Mouse (Mus musculus): Measurements from ENCODE around the gene 4931428L18Rik. TPM values are rescaled to one million over a fixed set of nuclear protein-coding genes. Genes with fewer than 3 reads are reported as not detected.

The 4931428L18Rik gene
- polyA plus RNA-seq, 1 experiment from 2014 or later, result not detected

DNA sequence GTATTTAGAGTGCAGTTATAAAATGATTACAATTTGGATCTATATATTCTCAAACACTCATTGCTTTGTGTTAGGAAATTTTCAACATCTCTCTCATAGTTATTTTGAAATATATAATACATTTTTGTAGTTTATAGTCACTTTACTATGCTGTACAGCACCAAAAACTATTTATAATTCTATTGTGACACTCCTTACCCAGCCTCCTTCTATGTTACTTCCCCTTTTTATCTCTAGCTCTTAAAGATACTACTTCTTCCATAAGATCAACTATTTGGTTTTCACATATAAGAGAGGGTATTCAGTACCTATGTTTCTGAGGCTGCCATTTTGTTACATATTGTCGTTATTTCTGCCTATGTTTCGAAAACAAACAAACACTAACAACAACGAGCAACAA, 114.5 kb downstream of the 4931428L18Rik start:
- no peak overlapping the region for H3K27ac ChIP-seq (ENCODE audit: low read length)
- 92% methylated on average over 3 of the region's 3 CpGs for WGBS
- no peak for ATAC-seq
- no peaks in the 10 kb centered on the region for H3K36me3 ChIP-seq (ENCODE audit: control insufficient read depth, insufficient read depth, low read length)
- no peaks in the 10 kb centered on the region for H3K27me3 ChIP-seq (ENCODE audit: control insufficient read depth, insufficient read depth, low read depth, low read length)
- no peak overlapping the region for H3K4me2 ChIP-seq (ENCODE audit: low read length)
- no peaks in the 10 kb centered on the region for H3K4me1 ChIP-seq (ENCODE audit: control insufficient read depth, insufficient read depth, low read length)
- no peak overlapping the region for H3K4me3 ChIP-seq (ENCODE audit: low read depth, low read length)
- H3K9ac ChIP-seq (ENCODE audit: low read depth, low read length), result no peak overlapping the region
- H3K9me3 ChIP-seq (replicated peaks; ENCODE audit: control insufficient read depth, low read length, poor library complexity, severe bottlenecking), result no peaks in the 10 kb centered on the region

DNA sequence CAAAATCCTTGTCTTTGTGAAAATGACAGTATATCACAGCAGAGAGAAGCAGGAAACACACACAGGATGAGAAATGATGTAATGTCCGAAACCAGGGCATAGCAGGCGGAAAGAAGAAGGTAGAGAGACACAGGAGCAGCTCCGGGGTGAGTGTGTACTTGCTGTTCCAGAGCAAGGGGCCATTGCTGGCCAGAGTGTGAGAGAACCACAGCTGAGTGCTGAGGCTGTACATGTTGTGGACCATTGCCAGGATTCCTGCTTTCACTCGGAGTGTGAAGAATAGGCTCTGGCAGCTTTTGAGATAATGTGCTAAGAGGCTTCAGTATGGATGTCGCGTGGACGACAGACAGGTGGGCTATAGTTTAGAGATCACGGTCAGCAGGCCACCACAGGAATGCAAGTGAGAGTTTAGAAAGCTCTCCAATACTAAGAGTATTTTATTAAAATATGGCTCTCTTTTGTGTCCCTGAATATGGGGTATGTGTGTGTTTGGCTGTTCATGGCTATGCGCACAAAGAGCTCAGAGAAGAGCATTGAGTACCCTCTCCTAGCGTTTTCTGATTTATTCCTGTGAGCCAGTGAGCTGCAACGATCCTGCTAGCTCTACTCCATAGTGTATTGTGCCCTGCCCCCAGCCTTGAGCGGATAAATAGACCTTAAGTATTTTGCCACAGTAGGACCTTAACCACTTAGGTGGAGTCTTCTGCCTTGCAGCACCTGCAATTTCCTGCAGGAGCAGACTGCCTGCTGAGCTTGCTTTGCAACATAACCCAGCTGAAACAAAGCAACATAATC, 119.4 kb downstream of the 4931428L18Rik start:
- H3K4me3 ChIP-seq (ENCODE audit: low read depth, low read length), result no peak overlapping the region
- no peaks in the 10 kb centered on the region for H3K9me3 ChIP-seq (replicated peaks; ENCODE audit: control insufficient read depth, low read length, poor library complexity, severe bottlenecking)
- no peaks in the 10 kb centered on the region for H3K4me1 ChIP-seq (ENCODE audit: control insufficient read depth, insufficient read depth, low read length)
- peak; percentile 60; the same call in 1 of the 2 replicates for ATAC-seq
- WGBS, result 73% methylated on average over 12 of the region's 12 CpGs
- H3K9ac ChIP-seq (ENCODE audit: low read depth, low read length), result no peak overlapping the region
- H3K36me3 ChIP-seq (ENCODE audit: control insufficient read depth, insufficient read depth, low read length), result no peaks in the 10 kb centered on the region
- no peak overlapping the region; the same call in 1 of the 2 replicates for H3K4me2 ChIP-seq (ENCODE audit: low read length)
- no peaks in the 10 kb centered on the region for H3K27me3 ChIP-seq (ENCODE audit: control insufficient read depth, insufficient read depth, low read depth, low read length)
- H3K27ac ChIP-seq (ENCODE audit: low read length), result 0 out of 2 replicates have a peak overlapping the region, but pooled peaks have one; percentile 40

DNA sequence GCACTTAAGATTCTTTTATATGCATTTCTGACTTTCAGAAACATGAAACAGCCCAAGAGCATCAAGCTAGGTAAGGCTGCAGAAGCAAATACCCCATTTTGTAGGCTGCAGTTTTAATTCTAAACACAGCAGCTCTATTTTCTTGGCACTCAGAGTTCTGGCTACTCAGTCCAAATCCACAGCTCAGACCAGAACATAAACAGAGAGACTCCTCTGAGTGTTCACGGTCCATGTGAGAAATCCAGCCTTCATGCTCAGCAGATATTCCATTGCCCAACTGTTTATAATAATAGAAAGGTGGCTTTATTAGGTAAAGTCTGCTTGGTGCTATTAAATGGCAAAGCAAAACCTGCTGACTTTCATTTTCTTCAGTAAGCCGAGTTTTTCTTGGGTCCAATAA, 120.2 kb downstream of the 4931428L18Rik start:
- H3K9me3 ChIP-seq (replicated peaks; ENCODE audit: control insufficient read depth, low read length, poor library complexity, severe bottlenecking), result no peaks in the 10 kb centered on the region
- WGBS, result 81% methylated on average over 2 of the region's 2 CpGs
- H3K4me2 ChIP-seq (ENCODE audit: low read length), result no peak overlapping the region
- H3K27ac ChIP-seq (ENCODE audit: low read length), result no peak overlapping the region
- no peaks in the 10 kb centered on the region for H3K4me1 ChIP-seq (ENCODE audit: control insufficient read depth, insufficient read depth, low read length)
- H3K9ac ChIP-seq (ENCODE audit: low read depth, low read length), result no peak overlapping the region
- no peak overlapping the region for H3K4me3 ChIP-seq (ENCODE audit: low read depth, low read length)
- ATAC-seq, result no peak
- H3K36me3 ChIP-seq (ENCODE audit: control insufficient read depth, insufficient read depth, low read length), result no peaks in the 10 kb centered on the region
- H3K27me3 ChIP-seq (ENCODE audit: control insufficient read depth, insufficient read depth, low read depth, low read length), result no peaks in the 10 kb centered on the region

GRCm38 (mm10) chr1:31097208-31097607, 125.3 kb downstream of the 4931428L18Rik start:
- H3K4me3 ChIP-seq (ENCODE audit: low read depth, low read length), result no peak overlapping the region
- ATAC-seq, result no peak
- H3K36me3 ChIP-seq (ENCODE audit: control insufficient read depth, insufficient read depth, low read length), result no peaks in the 10 kb centered on the region
- 81% methylated on average over 3 of the region's 3 CpGs for WGBS
- no peaks in the 10 kb centered on the region for H3K9me3 ChIP-seq (replicated peaks; ENCODE audit: control insufficient read depth, low read length, poor library complexity, severe bottlenecking)
- no peak overlapping the region for H3K27ac ChIP-seq (ENCODE audit: low read length)
- H3K4me2 ChIP-seq (ENCODE audit: low read length), result no peak overlapping the region
- no peak overlapping the region for H3K9ac ChIP-seq (ENCODE audit: low read depth, low read length)
- H3K27me3 ChIP-seq (ENCODE audit: control insufficient read depth, insufficient read depth, low read depth, low read length), result no peaks in the 10 kb centered on the region
- H3K4me1 ChIP-seq (ENCODE audit: control insufficient read depth, insufficient read depth, low read length), result no peaks in the 10 kb centered on the region

DNA sequence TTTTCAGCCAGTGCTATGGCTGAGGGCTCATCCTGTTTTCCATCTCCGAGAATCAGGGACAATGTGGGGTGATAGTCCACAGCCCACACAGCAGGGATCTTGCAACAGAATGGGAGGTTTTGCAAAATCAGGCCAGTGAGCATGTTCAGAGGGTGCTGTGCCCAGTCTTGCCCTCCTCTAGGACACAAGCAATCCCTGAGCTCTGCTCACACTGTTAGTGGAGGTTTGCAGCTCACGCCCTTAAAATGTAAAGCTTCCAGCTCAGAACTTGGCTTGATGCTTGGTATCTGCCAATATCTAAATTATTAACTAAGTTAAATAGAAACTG, 126.1 kb downstream of the 4931428L18Rik start:
- ATAC-seq, result no peak
- H3K27ac ChIP-seq (ENCODE audit: low read length), result no peak overlapping the region

GRCm38 (mm10) chr1:31095706-31096465, 126.6 kb downstream of the 4931428L18Rik start:
- WGBS, result 73% methylated on average over 5 of the region's 5 CpGs
- Histone ChIP-seq H3K27me3 (ENCODE audit: control insufficient read depth, insufficient read depth, low read depth, low read length) (no peaks in the 10 kb centered on the region), H3K4me1 (ENCODE audit: control insufficient read depth, insufficient read depth, low read length) (no peaks in the 10 kb centered on the region), H3K27ac (ENCODE audit: low read length) (no peak overlapping the region), H3K9me3 (replicated peaks; ENCODE audit: control insufficient read depth, low read length, poor library complexity, severe bottlenecking) (no peaks in the 10 kb centered on the region), H3K9ac (ENCODE audit: low read depth, low read length) (no peak overlapping the region), H3K4me2 (ENCODE audit: low read length) (no peak overlapping the region), H3K36me3 (ENCODE audit: control insufficient read depth, insufficient read depth, low read length) (no peaks in the 10 kb centered on the region), H3K4me3 (ENCODE audit: low read depth, low read length) (no peak overlapping the region)
- ATAC-seq, result no peak

More for the DNA sequence above, 126.1 kb downstream of the 4931428L18Rik start:
- Histone ChIP-seq H3K36me3 (ENCODE audit: control insufficient read depth, insufficient read depth, low read length) (no peaks in the 10 kb centered on the region), H3K4me1 (ENCODE audit: control insufficient read depth, insufficient read depth, low read length) (no peaks in the 10 kb centered on the region), H3K4me3 (ENCODE audit: low read depth, low read length) (no peak overlapping the region), H3K4me2 (ENCODE audit: low read length) (no peak overlapping the region), H3K9ac (ENCODE audit: low read depth, low read length) (no peak overlapping the region), H3K9me3 (replicated peaks; ENCODE audit: control insufficient read depth, low read length, poor library complexity, severe bottlenecking) (no peaks in the 10 kb centered on the region), H3K27me3 (ENCODE audit: control insufficient read depth, insufficient read depth, low read depth, low read length) (no peaks in the 10 kb centered on the region)
- 54% methylated on average over 2 of the region's 2 CpGs for WGBS

DNA sequence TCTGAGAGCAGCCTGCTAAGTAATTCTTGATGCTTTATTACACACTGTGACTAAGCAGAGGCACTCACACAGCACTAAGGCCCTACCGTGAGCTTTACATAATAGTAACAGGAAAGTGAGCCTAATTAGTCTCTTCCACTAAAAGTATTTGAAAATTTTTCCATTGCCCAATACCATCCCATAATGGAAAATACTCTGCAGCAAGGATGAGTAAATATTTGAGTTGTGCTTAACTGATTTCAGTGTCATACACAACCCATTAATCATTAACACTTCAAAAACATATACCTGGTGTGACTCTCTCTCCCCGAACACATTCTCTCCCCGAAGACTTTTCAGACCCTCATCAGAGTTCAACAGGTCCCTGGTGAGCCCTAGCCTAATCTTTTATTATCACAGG, 127.7 kb downstream of the 4931428L18Rik start:
- H3K4me1 ChIP-seq (ENCODE audit: control insufficient read depth, insufficient read depth, low read length), result no peaks in the 10 kb centered on the region
- H3K36me3 ChIP-seq (ENCODE audit: control insufficient read depth, insufficient read depth, low read length), result no peaks in the 10 kb centered on the region
- H3K27ac ChIP-seq (ENCODE audit: low read length), result no peak overlapping the region
- H3K9me3 ChIP-seq (replicated peaks; ENCODE audit: control insufficient read depth, low read length, poor library complexity, severe bottlenecking), result no peaks in the 10 kb centered on the region
- H3K27me3 ChIP-seq (ENCODE audit: control insufficient read depth, insufficient read depth, low read depth, low read length), result no peaks in the 10 kb centered on the region
- 85% methylated on average over 3 of the region's 3 CpGs for WGBS
- H3K4me2 ChIP-seq (ENCODE audit: low read length), result no peak overlapping the region
- H3K4me3 ChIP-seq (ENCODE audit: low read depth, low read length), result no peak overlapping the region
- ATAC-seq, result no peak
- H3K9ac ChIP-seq (ENCODE audit: low read depth, low read length), result no peak overlapping the region

GRCm38 (mm10) chr1:31093939-31094338, 128.5 kb downstream of the 4931428L18Rik start:
- no peak for ATAC-seq
- WGBS, result 74% methylated on average over 1 of the region's 1 CpGs
- no peak overlapping the region for H3K27ac ChIP-seq (ENCODE audit: low read length)
- no peaks in the 10 kb centered on the region for H3K36me3 ChIP-seq (ENCODE audit: control insufficient read depth, insufficient read depth, low read length)
- no peak overlapping the region for H3K4me2 ChIP-seq (ENCODE audit: low read length)
- no peak overlapping the region for H3K9ac ChIP-seq (ENCODE audit: low read depth, low read length)
- no peaks in the 10 kb centered on the region for H3K27me3 ChIP-seq (ENCODE audit: control insufficient read depth, insufficient read depth, low read depth, low read length)
- no peak overlapping the region for H3K4me3 ChIP-seq (ENCODE audit: low read depth, low read length)
- H3K9me3 ChIP-seq (replicated peaks; ENCODE audit: control insufficient read depth, low read length, poor library complexity, severe bottlenecking), result no peaks in the 10 kb centered on the region
- no peaks in the 10 kb centered on the region for H3K4me1 ChIP-seq (ENCODE audit: control insufficient read depth, insufficient read depth, low read length)

GRCm38 (mm10) chr1:31088686-31089085, 133.8 kb downstream of the 4931428L18Rik start:
- Histone ChIP-seq H3K4me1 (ENCODE audit: control insufficient read depth, insufficient read depth, low read length) (no peaks in the 10 kb centered on the region), H3K27me3 (ENCODE audit: control insufficient read depth, insufficient read depth, low read depth, low read length) (no peaks in the 10 kb centered on the region), H3K36me3 (ENCODE audit: control insufficient read depth, insufficient read depth, low read length) (no peaks in the 10 kb centered on the region), H3K4me3 (ENCODE audit: low read depth, low read length) (no peak overlapping the region), H3K9me3 (replicated peaks; ENCODE audit: control insufficient read depth, low read length, poor library complexity, severe bottlenecking) (no peaks in the 10 kb centered on the region), H3K4me2 (ENCODE audit: low read length) (no peak overlapping the region), H3K27ac (ENCODE audit: low read length) (no peak overlapping the region), H3K9ac (ENCODE audit: low read depth, low read length) (no peak overlapping the region)
- no peak for ATAC-seq
- 92% methylated on average over 4 of the region's 4 CpGs for WGBS

All from midbrain, embryonic 16.5 days (tissue).